Mouse (Mus musculus) ES-Bruce4 (cell line): Measurements from ENCODE around the gene Lmbr1. TPM values are rescaled to one million over a fixed set of nuclear protein-coding genes. Genes with fewer than 3 reads are reported as not detected.
"Not testable (repeated sequence)": the region's sequence is repeated elsewhere in the genome, so short reads cannot be mapped to it uniquely, and the experiment has no call there.

ENCODE experiments used
- H3K27ac ChIP-seq: 2 replicates; pipeline ENCODE4 v1.5.1; 2012; ENCODE audit warnings: low read length, inconsistent platforms; ENCODE audit not compliant: insufficient read depth
- H3K27me3 ChIP-seq: 2 replicates; pipeline ENCODE4 v1.6.1; 2012; ENCODE audit warnings: mild to moderate bottlenecking, low read length, inconsistent platforms; ENCODE audit not compliant: control insufficient read depth, poor library complexity, insufficient read depth, severe bottlenecking
- H3K36me3 ChIP-seq: 2 replicates; pipeline ENCODE4 v1.6.1; 2012; ENCODE audit warnings: inconsistent platforms, mild to moderate bottlenecking, low read length, moderate library complexity; ENCODE audit not compliant: control insufficient read depth, poor library complexity, insufficient read depth, severe bottlenecking
- H3K4me1 ChIP-seq: one replicate; pipeline ENCODE4 v1.8.1; 2011; ENCODE audit warnings: low read length; ENCODE audit not compliant: control insufficient read depth, insufficient read depth
- H3K4me3 ChIP-seq: 2 replicates; pipeline ENCODE4 v1.5.1; 2011; ENCODE audit warnings: low read depth, mild to moderate bottlenecking, low read length
- H3K9ac ChIP-seq: 2 replicates; pipeline ENCODE4 v1.6.1; 2012; ENCODE audit warnings: low read depth, mild to moderate bottlenecking, inconsistent platforms; ENCODE audit not compliant: poor library complexity, severe bottlenecking
- H3K9me3 ChIP-seq: replicated peaks from 2 replicates; pipeline ENCODE4 v1.6.1; 2012; ENCODE audit warnings: mild to moderate bottlenecking, low read length, inconsistent platforms; ENCODE audit not compliant: control insufficient read depth, poor library complexity, insufficient read depth, severe bottlenecking
- CTCF ChIP-seq: IDR thresholded peaks from one replicate; pipeline ENCODE4 v1.8.1; 2011; ENCODE audit warnings: low read depth, low read length
- EP300 ChIP-seq: IDR thresholded peaks from 2 replicates; pipeline ENCODE4 v1.6.1; 2011; ENCODE audit warnings: low read depth, low read length; ENCODE audit not compliant: insufficient read depth
- POLR2A ChIP-seq: IDR thresholded peaks from one replicate; pipeline ENCODE4 v1.8.1; 2011; ENCODE audit warnings: low read length; ENCODE audit not compliant: insufficient read depth
- polyA plus RNA-seq: library from polyadenylated mRNA; stranded (reverse); fragments of >200 nt; gene quantifications from 2 replicates; pipeline ENCODE4 v1.2.4, GENCODE M21; 2011; ENCODE audit warnings: low read depth; ENCODE audit not compliant: missing spikeins, insufficient read depth, insufficient read length

The Lmbr1 gene
- 8.3 and 11.1 TPM in 2 replicates for polyA plus RNA-seq

DNA sequence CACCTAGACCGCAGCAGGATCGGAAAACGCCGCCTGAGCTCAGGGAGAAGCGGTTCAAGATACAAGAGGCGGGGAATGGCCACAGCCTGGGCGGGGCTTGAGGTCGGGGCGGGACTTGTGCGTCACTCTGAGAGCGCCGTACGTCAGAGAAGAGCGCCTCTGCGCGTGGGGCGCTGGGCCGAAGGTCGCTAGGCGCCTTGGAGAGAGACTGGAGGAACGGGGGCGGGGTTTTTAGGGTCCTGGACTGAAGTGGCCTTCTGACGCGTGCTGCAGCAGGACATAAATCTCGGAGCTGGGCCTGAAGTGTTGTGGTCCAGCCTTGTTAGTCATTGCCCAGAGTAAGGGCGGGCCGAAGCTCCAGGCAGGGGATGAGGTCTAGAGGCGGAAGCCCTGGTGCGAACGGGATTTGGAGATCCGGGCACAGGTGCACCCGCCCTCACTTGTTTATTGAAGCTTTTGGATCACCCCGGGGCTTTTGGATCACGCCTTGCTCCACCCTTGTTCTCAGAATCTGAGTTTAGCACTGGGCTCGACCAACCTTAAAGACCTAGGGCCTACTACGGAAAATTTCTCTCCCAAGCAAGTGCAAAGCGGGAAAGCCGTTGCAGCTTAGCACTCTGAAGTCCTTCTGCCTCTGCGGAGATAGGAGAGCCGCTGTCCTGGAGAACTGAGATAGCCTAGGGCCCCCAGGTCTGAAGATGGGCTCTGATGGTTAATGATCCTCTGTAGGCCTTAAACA lies at the start of gene Lmbr1:
Gene Lmbr1 (minus strand): TSS at position 93 of the 739 bp plus-strand sequence.
- H3K9me3 ChIP-seq = no peaks in the 10 kb centered on the region
- peak within 1 kb of the TSS; percentile 97 for H3K4me3 ChIP-seq
- H3K27me3 ChIP-seq = no peaks in the 10 kb centered on the region
- peak within 1 kb of the TSS; percentile 58 for H3K9ac ChIP-seq
- peaks cover 2% of the 10 kb centered on the region for H3K4me1 ChIP-seq
- peak; percentile 61 for TF ChIP-seq POLR2A
- TF ChIP-seq CTCF = no peak
- 0 out of 2 replicates have a peak, but pooled peaks have one; percentile 11 for TF ChIP-seq EP300
- no peaks in the 10 kb centered on the region for H3K36me3 ChIP-seq
- H3K27ac ChIP-seq = peak within 1 kb of the TSS; percentile 85

- not testable (repeated sequence) for H3K4me1 ChIP-seq, H3K27me3 ChIP-seq, H3K36me3 ChIP-seq, H3K27ac ChIP-seq, H3K9me3 ChIP-seq, H3K9ac ChIP-seq, H3K4me3 ChIP-seq
Observed at GRCm38 (mm10) chr5:29423330-29423729, 45.1 kb upstream of the Lmbr1 start.

DNA sequence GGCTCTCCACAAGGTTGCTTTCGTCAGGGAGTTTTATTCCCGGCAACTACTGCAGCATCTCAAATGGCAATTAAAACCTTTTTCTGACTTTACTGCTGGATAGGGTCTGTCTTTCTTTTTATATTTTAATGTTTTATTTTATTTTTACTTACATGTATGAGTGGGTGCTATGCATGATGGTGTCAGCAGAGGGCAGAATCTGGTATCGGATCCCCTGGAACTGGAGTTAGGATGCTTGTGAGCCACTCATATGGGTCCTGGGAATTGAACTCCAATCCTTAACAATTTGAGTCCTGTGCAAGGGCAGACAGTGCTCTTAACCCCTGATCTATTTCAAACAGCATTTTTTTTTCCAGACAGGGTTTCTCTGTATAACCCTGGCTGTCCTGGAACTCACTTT lies 34.9 kb upstream of the Lmbr1 start:
- TF ChIP-seq POLR2A (no peak), CTCF (no peak), EP300 (no peak)
- Histone ChIP-seq H3K4me3 (no peak overlapping the region), H3K27ac (no peak overlapping the region), H3K9ac (no peak overlapping the region), H3K27me3 (no peaks in the 10 kb centered on the region), H3K9me3 (0 out of 2 replicates have a peak, but pooled peaks cover 5% of the 10 kb centered on the region), H3K36me3 (no peaks in the 10 kb centered on the region), H3K4me1 (no peaks in the 10 kb centered on the region)

GRCm38 (mm10) chr5:29410854-29411253 lies 32.7 kb upstream of the Lmbr1 start:
- no peak overlapping the region for H3K27ac ChIP-seq
- H3K27me3 ChIP-seq = no peaks in the 10 kb centered on the region
- H3K4me1 ChIP-seq = no peaks in the 10 kb centered on the region
- 0 out of 2 replicates have a peak, but pooled peaks cover 5% of the 10 kb centered on the region for H3K9me3 ChIP-seq
- TF ChIP-seq EP300 (no peak), CTCF (no peak), POLR2A (no peak)
- no peaks in the 10 kb centered on the region for H3K36me3 ChIP-seq
- H3K9ac ChIP-seq = no peak overlapping the region
- no peak overlapping the region for H3K4me3 ChIP-seq

DNA sequence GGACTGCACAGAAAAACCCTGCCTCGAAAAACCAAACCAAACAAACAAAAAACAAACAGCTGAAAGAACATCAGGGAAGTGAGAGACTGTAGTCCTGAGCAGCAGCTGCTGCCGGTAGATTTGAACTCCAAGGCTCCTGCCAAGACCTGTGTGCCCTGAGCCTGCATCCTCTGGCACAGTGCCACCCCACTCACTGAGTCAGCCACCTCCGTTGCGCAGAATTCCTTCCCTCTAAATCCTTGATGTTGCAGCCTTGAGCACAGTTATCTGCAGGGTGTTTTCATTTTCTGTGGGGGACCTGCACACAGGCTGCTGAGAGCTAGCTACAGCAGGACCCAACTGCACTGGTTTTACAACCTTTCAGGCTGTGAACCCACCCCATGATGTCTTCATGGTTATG lies 20.2 kb upstream of the Lmbr1 start:
- H3K36me3 ChIP-seq = no peaks in the 10 kb centered on the region
- H3K4me1 ChIP-seq = no peaks in the 10 kb centered on the region
- H3K27ac ChIP-seq = no peak overlapping the region
- no peak overlapping the region for H3K9ac ChIP-seq
- H3K4me3 ChIP-seq = no peak overlapping the region
- no peaks in the 10 kb centered on the region for H3K27me3 ChIP-seq
- TF ChIP-seq POLR2A = no peak
- TF ChIP-seq CTCF = no peak
- TF ChIP-seq EP300 = no peak
- H3K9me3 ChIP-seq = no peaks in the 10 kb centered on the region

DNA sequence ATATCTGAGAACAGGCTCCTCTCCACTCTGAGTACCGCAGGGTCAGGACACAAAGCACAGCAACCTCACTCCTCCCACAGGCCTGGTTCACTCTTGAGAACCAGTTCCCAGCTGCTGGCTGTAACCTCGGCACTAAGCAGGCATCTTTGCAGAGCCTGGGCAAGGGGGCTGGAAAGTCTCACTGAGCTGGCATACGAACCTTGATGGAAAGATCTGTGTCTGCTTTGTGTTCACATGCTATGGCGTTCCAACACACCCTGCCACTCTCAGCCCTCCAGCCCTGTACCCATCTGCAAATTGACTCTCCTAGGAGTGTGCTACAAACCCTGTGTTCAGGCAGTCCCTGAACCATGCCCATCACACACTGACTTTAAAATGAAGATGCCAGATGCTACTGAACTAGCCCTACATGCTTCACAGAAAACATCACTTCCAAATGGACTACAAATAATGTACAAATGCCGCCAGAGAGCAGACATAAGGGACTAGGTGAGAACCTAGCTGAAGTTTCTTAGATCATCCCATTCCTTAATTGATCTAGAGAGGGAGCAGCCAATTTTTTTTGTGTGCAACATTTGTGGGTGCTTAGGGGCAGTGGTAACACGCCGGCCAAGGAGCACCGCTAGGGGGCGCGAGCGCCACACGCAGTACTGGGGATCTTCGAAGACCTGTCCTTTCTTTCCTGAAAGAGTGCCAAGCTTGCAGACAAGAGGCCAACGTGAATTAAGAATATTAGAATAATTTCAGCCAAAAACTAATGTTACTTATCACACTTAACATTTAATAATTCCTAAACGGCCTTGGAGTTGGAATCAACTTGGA lies 11.0 kb upstream of the Lmbr1 start:
- H3K9me3 ChIP-seq = no peaks in the 10 kb centered on the region
- no peaks in the 10 kb centered on the region for H3K36me3 ChIP-seq
- no peak overlapping the region for H3K9ac ChIP-seq
- no peaks in the 10 kb centered on the region for H3K27me3 ChIP-seq
- no peaks in the 10 kb centered on the region for H3K4me1 ChIP-seq
- H3K27ac ChIP-seq = no peak overlapping the region
- no peak overlapping the region for H3K4me3 ChIP-seq
- TF ChIP-seq POLR2A (no peak), CTCF (peak; percentile 96), EP300 (no peak)
